Comparison of ENCODE assay signal across 22 mouse cellular contexts in genomic region chr3:27449447-27449846, GRCm38 (mm10).
"Had no signal": no experiment of that assay in that cellular context is flagged by ENCODE, and none has a peak within 500 bp of the region (broad histone marks: within the 10 kb centered on the region; RNA-seq: fewer than 3 reads in every experiment).

No protein-coding gene starts in this region.

- H3K9me3 ChIP-seq: kidney, embryonic 15.5 days; limb, embryonic 10.5 days; limb, embryonic 13.5 days; liver, embryonic 12.5 days; liver, embryonic 15.5 days; lung, embryonic 15.5 days; midbrain, embryonic 12.5 days; midbrain, embryonic 15.5 days; neural tube, embryonic 12.5 days; neural tube, embryonic 15.5 days; stomach, embryonic 15.5 days had no signal

- H3K27ac ChIP-seq: kidney, embryonic 15.5 days; limb, embryonic 10.5 days; limb, embryonic 13.5 days; liver, embryonic 12.5 days; liver, embryonic 15.5 days; lung, embryonic 15.5 days; midbrain, embryonic 12.5 days; midbrain, embryonic 15.5 days; neural tube, embryonic 12.5 days; neural tube, embryonic 15.5 days; stomach, embryonic 15.5 days had no signal

- ATAC-seq: liver, embryonic 12.5 days; midbrain, embryonic 15.5 days had no signal

- H3K4me3 ChIP-seq: kidney, embryonic 15.5 days; limb, embryonic 10.5 days; limb, embryonic 13.5 days; liver, embryonic 12.5 days; liver, embryonic 15.5 days; lung, embryonic 15.5 days; megakaryocyte, embryonic 14.5 days; midbrain, embryonic 12.5 days; midbrain, embryonic 15.5 days; neural tube, embryonic 12.5 days; neural tube, embryonic 15.5 days; stomach, embryonic 15.5 days had no signal

- H3K9ac ChIP-seq: kidney, embryonic 15.5 days; limb, embryonic 13.5 days; liver, embryonic 12.5 days; liver, embryonic 15.5 days; lung, embryonic 15.5 days; midbrain, embryonic 12.5 days; midbrain, embryonic 15.5 days; neural tube, embryonic 12.5 days; neural tube, embryonic 15.5 days; stomach, embryonic 15.5 days had no signal

- H3K36me3 ChIP-seq: midbrain, embryonic 15.5 days; neural tube, embryonic 15.5 days had no signal

- H3K4me1 ChIP-seq: kidney, embryonic 15.5 days; limb, embryonic 10.5 days; limb, embryonic 13.5 days; liver, embryonic 12.5 days; liver, embryonic 15.5 days; lung, embryonic 15.5 days; midbrain, embryonic 12.5 days; midbrain, embryonic 15.5 days; neural tube, embryonic 12.5 days; neural tube, embryonic 15.5 days; stomach, embryonic 15.5 days had no signal

- H3K4me2 ChIP-seq: kidney, embryonic 15.5 days; limb, embryonic 13.5 days; liver, embryonic 12.5 days; liver, embryonic 15.5 days; lung, embryonic 15.5 days; midbrain, embryonic 12.5 days; midbrain, embryonic 15.5 days; neural tube, embryonic 12.5 days; neural tube, embryonic 15.5 days; stomach, embryonic 15.5 days had no signal

- DNase-seq: kidney, adult 11 months; kidney, adult 8-10 months; kidney, postnatal 10 days; kidney, postnatal 36 days; liver; lung, adult 18-20 months; lung, postnatal 14 days; lung, postnatal 4 days; right cerebral cortex, adult 18-20 months; thymus, postnatal 36 days had no signal

- H3K27me3 ChIP-seq: kidney, embryonic 15.5 days; limb, embryonic 13.5 days; liver, embryonic 12.5 days; liver, embryonic 15.5 days; lung, embryonic 15.5 days; megakaryocyte, embryonic 14.5 days; midbrain, embryonic 12.5 days; midbrain, embryonic 15.5 days; neural tube, embryonic 12.5 days; neural tube, embryonic 15.5 days; stomach, embryonic 15.5 days had no signal
